Mouse (Mus musculus): ENCODE measurements around the gene Ggact. TPM values are rescaled to one million over a fixed set of nuclear protein-coding genes. Genes with fewer than 3 reads are reported as not detected.

Gene Ggact
- 8.5 and 8.6 TPM in 2 replicates for polyA plus RNA-seq (2015; fragmentation: Nextera tagmentation; extraction: Ambion mirVana)

GRCm38 (mm10) chr14:122913657-122914056, at the start of gene Ggact:
Ggact (minus strand) TSS chr14:122913757.

Other genes starting within 250 kb of the Ggact start
- 5.7 and 5.8 TPM in 2 replicates for gene Tmtc4, start 70.3 kb upstream of the Ggact start, polyA plus RNA-seq (2015; fragmentation: Nextera tagmentation; extraction: Ambion mirVana)

Data from skeletal muscle tissue, postnatal 0 days (tissue).